Mouse (Mus musculus) ES-Bruce4 (cell line): ENCODE results near the gene Chrna4. TPM values are rescaled to one million over a fixed set of nuclear protein-coding genes. Genes with fewer than 3 reads are reported as not detected.

Experiments used
- H3K27ac ChIP-seq: 2 replicates; pipeline ENCODE4 v1.5.1; 2012; ENCODE audit warnings: low read length, inconsistent platforms; ENCODE audit not compliant: insufficient read depth
- H3K27me3 ChIP-seq: 2 replicates; pipeline ENCODE4 v1.6.1; 2012; ENCODE audit warnings: mild to moderate bottlenecking, low read length, inconsistent platforms; ENCODE audit not compliant: control insufficient read depth, poor library complexity, insufficient read depth, severe bottlenecking
- H3K36me3 ChIP-seq: 2 replicates; pipeline ENCODE4 v1.6.1; 2012; ENCODE audit warnings: inconsistent platforms, mild to moderate bottlenecking, low read length, moderate library complexity; ENCODE audit not compliant: control insufficient read depth, poor library complexity, insufficient read depth, severe bottlenecking
- H3K4me1 ChIP-seq: one replicate; pipeline ENCODE4 v1.8.1; 2011; ENCODE audit warnings: low read length; ENCODE audit not compliant: control insufficient read depth, insufficient read depth
- H3K4me3 ChIP-seq: 2 replicates; pipeline ENCODE4 v1.5.1; 2011; ENCODE audit warnings: low read depth, mild to moderate bottlenecking, low read length
- H3K9ac ChIP-seq: 2 replicates; pipeline ENCODE4 v1.6.1; 2012; ENCODE audit warnings: low read depth, mild to moderate bottlenecking, inconsistent platforms; ENCODE audit not compliant: poor library complexity, severe bottlenecking
- H3K9me3 ChIP-seq: replicated peaks from 2 replicates; pipeline ENCODE4 v1.6.1; 2012; ENCODE audit warnings: mild to moderate bottlenecking, low read length, inconsistent platforms; ENCODE audit not compliant: control insufficient read depth, poor library complexity, insufficient read depth, severe bottlenecking
- CTCF ChIP-seq: IDR thresholded peaks from one replicate; pipeline ENCODE4 v1.8.1; 2011; ENCODE audit warnings: low read depth, low read length
- EP300 ChIP-seq: IDR thresholded peaks from 2 replicates; pipeline ENCODE4 v1.6.1; 2011; ENCODE audit warnings: low read depth, low read length; ENCODE audit not compliant: insufficient read depth
- POLR2A ChIP-seq: IDR thresholded peaks from one replicate; pipeline ENCODE4 v1.8.1; 2011; ENCODE audit warnings: low read length; ENCODE audit not compliant: insufficient read depth
- polyA plus RNA-seq: library from polyadenylated mRNA; stranded (reverse); fragments of >200 nt; gene quantifications from 2 replicates; pipeline ENCODE4 v1.2.4, GENCODE M21; 2011; ENCODE audit warnings: low read depth; ENCODE audit not compliant: missing spikeins, insufficient read depth, insufficient read length

The Chrna4 gene
- polyA plus RNA-seq, 1 experiment: 1.0 TPM

DNA sequence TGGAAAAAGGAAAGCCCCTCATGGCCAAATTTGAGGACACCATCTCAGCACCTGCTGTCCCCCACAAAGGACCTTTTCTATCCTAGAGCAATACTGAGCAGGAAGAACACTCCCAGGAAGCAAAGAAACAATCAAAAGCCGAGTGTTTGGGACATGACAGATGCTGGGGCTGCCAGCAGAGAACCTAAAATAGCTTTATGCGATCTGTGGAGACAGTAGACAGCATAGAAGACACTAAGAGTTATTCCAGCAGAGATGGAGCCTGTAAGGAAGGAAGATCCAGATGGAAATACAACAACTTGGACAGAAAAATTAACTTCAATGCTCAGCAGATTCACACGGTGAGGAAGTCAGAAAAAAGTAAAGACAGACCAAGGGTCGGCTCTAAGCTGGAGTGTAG lies 22.5 kb upstream of the Chrna4 start:
- Histone ChIP-seq H3K9ac (no peak overlapping the region), H3K27me3 (no peaks in the 10 kb centered on the region)
- TF ChIP-seq CTCF (no peak), EP300 (no peak), POLR2A (no peak)

DNA sequence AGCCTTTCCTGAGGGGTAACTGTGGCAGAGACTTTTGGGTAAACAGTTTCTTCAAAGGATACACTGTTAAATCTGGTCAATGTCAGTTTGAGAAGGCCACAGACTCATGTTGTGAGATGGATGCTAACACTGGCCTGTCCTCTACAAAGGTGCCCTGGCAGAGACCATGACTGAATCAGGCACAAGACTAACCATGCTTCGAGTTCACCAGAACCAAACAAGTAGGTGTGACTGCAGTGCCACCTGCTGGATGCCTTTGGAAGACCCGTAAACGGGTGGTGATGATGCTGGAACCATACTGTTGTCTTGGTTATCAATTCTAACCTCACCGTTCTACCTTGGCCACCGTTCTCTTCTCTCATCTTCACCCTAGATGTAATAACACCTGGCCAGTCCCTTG lies 16.8 kb upstream of the Chrna4 start:
- H3K27me3 ChIP-seq: no peaks in the 10 kb centered on the region
- no peak overlapping the region for H3K4me3 ChIP-seq
- H3K27ac ChIP-seq: no peak overlapping the region
- no peaks in the 10 kb centered on the region for H3K4me1 ChIP-seq
- H3K9ac ChIP-seq: no peak overlapping the region
- peak; percentile 92 for TF ChIP-seq CTCF
- no peak for TF ChIP-seq EP300
- TF ChIP-seq POLR2A: no peak
- H3K36me3 ChIP-seq: no peaks in the 10 kb centered on the region
- H3K9me3 ChIP-seq: no peaks in the 10 kb centered on the region

More for the DNA sequence above, 22.5 kb upstream of the Chrna4 start:
- H3K4me1 ChIP-seq: no peaks in the 10 kb centered on the region
- no peaks in the 10 kb centered on the region for H3K9me3 ChIP-seq
- H3K36me3 ChIP-seq: no peaks in the 10 kb centered on the region
- H3K4me3 ChIP-seq: no peak overlapping the region
- no peak overlapping the region for H3K27ac ChIP-seq

DNA sequence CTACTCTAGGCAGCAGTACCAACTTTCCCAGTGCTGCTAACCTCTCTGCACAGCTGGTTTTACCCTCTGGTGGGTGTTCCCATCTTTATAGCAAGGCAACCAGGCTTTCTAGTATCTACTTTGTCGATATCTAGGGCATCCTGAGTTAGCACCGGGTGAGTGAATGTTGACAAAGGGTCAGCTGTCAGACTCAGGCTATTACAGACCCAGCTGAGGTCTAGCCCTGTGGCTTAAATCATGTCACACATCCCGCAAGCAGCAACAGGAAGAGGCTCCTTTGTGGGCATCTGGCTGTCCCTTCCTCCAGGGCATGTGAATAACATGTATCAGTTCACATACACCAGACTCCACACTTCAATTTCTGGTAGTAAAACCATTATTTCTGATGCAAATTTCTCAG lies 14.8 kb upstream of the Chrna4 start:
- Histone ChIP-seq H3K9ac (no peak overlapping the region), H3K4me1 (no peaks in the 10 kb centered on the region), H3K4me3 (no peak overlapping the region), H3K27ac (no peak overlapping the region), H3K36me3 (no peaks in the 10 kb centered on the region), H3K27me3 (no peaks in the 10 kb centered on the region), H3K9me3 (no peaks in the 10 kb centered on the region)
- TF ChIP-seq EP300: no peak
- TF ChIP-seq CTCF: no peak
- no peak for TF ChIP-seq POLR2A

DNA sequence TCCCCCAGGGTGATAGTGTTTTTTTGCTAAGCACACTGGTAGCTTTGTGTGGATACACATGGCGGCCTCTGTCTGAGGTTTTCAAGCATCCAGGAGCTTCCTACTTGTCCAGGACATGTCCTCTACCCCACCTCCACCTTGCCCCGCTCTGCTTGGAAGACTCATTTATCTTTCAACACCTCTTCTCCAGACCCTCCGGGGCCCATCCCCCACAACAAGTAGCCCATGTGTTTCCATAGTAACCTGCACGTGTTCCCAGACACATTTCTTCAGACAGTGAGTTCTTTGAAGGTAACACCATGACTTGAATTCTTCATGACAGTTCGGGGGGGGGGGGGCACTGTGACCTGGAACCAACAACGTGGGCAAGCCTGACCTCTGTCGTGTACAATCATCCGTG lies 14.0 kb upstream of the Chrna4 start:
- Histone ChIP-seq H3K36me3 (no peaks in the 10 kb centered on the region), H3K9me3 (no peaks in the 10 kb centered on the region), H3K4me3 (no peak overlapping the region), H3K4me1 (no peaks in the 10 kb centered on the region), H3K9ac (no peak overlapping the region), H3K27ac (no peak overlapping the region), H3K27me3 (no peaks in the 10 kb centered on the region)
- TF ChIP-seq EP300 (no peak), CTCF (no peak), POLR2A (no peak)

DNA sequence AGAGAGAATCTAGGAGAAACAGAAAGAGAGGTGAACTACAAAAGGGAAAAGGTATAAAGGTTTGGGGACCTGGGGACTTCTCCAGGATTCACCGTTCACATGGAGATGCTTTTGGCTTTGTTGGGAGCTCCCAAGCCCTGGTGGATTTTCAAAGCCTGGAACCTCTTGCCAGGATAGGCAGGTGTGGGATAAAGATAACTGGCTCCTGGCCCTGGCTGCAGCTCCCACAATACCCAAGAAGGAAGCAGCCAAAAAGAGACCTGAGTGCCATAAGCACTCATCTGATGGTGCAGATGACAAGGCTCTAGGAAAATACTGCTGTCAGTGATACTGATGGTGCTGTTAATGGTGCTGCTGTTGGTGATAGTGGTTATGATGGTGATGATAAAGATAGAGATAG lies 8.8 kb upstream of the Chrna4 start:
- Histone ChIP-seq H3K4me3 (no peak overlapping the region), H3K27me3 (no peaks in the 10 kb centered on the region), H3K27ac (no peak overlapping the region), H3K4me1 (no peaks in the 10 kb centered on the region), H3K36me3 (no peaks in the 10 kb centered on the region), H3K9me3 (no peaks in the 10 kb centered on the region), H3K9ac (no peak overlapping the region)
- TF ChIP-seq POLR2A (no peak), CTCF (no peak), EP300 (no peak)

DNA sequence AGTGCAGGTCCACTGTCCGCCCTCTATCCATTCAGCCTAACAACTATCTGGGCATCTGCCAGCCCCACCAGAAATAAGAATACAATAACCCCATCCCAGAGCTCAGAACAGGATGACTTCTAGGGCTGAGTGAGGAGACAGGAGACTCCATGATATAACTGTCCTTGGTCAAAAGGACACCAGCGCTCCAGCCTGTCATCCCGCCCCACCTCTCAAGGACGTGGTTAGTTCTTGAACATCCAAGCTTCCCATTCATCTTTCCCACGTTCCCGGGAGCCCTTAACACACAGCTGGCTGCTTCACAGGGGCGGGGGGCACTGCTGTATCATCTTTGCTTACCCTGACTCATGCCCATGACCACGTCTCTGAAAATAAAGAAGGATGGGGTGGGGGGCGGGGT lies 5.6 kb upstream of the Chrna4 start:
- Histone ChIP-seq H3K9ac (no peak overlapping the region), H3K4me3 (no peak overlapping the region), H3K36me3 (no peaks in the 10 kb centered on the region), H3K4me1 (no peaks in the 10 kb centered on the region), H3K27ac (no peak overlapping the region), H3K9me3 (no peaks in the 10 kb centered on the region), H3K27me3 (no peaks in the 10 kb centered on the region)
- TF ChIP-seq POLR2A (no peak), CTCF (no peak), EP300 (no peak)
